Mouse (Mus musculus): ENCODE results near the gene Lcn8.

- TF ChIP-seq CTCF (IDR thresholded peaks at IDR 0.05) = no peak
- TF ChIP-seq EP300 (IDR thresholded peaks at IDR 0.05) = no peak
These were observed 44.0 kb downstream of the Lcn8 start for GRCm38 (mm10) chr2:25696951-25697350.

All from lung, postnatal 0 days (tissue).